Mouse (Mus musculus) left cerebral cortex, adult 8-10 months (tissue): ENCODE data around the gene AI854703. TPM values are rescaled to one million over a fixed set of nuclear protein-coding genes. Genes with fewer than 3 reads are reported as not detected.

Source experiments
- total RNA-seq, 4 experiments: library from RNA; stranded (reverse); gene quantifications; 2 replicates each; pipeline ENCODE4 v1.2.4; 2022

Gene AI854703
- total RNA-seq, 4 experiments from 2014 or later: 15.2 to 16.7 (median 16.1) TPM

Other genes starting within 250 kb of the AI854703 start
- 10 to 100 TPM; 42.8 to 63.6 (median 53.0) TPM for gene Krba1, start 231.2 kb upstream of the AI854703 start, total RNA-seq
- gene Zfp467, start 180.9 kb upstream of the AI854703 start, total RNA-seq: 10 to 100 TPM; 36.6 to 46.3 (median 38.6) TPM
- 1 to 10 TPM in 1 of 4 experiments, under 1 TPM in 3; 0.84 to 1.4 (median 0.90) TPM for gene Sspo, start 178.5 kb upstream of the AI854703 start, total RNA-seq
- gene Atp6v0e2, start 89.1 kb upstream of the AI854703 start, total RNA-seq: 100 to 1,000 TPM; 400 to 422 (median 415) TPM
- 10 to 100 TPM; 41.6 to 55.1 (median 46.4) TPM for gene Lrrc61, start 72.0 kb upstream of the AI854703 start, total RNA-seq
- gene Rarres2, start 54.0 kb upstream of the AI854703 start, total RNA-seq: 10 to 100 TPM; 16.1 to 17.3 (median 16.9) TPM
- not detected for gene Gm45021, start 37.2 kb upstream of the AI854703 start, total RNA-seq
- gene Repin1, start 32.9 kb upstream of the AI854703 start, total RNA-seq: 10 to 100 TPM; 62.2 to 67.3 (median 64.6) TPM
- 1 to 10 TPM in 1 of 4 experiments, not detected in 3; 1.6 TPM for gene Gm44965, start 32.8 kb upstream of the AI854703 start, total RNA-seq
- 1 to 10 TPM; 7.7 to 9.5 (median 7.8) TPM for gene Zfp775, start 24.7 kb upstream of the AI854703 start, total RNA-seq
- gene Gimap8, start 20.5 kb downstream of the AI854703 start, total RNA-seq: 1 to 10 TPM in 1 of 4 experiments, under 1 TPM in 3; 0.77 to 1.0 (median 0.83) TPM
- gene Gimap9, start 49.4 kb downstream of the AI854703 start, total RNA-seq: 1 to 10 TPM in 1 of 4 experiments, under 1 TPM in 3; 0.36 to 1.0 (median 0.45) TPM
- under 1 TPM in 3 of 4 experiments, not detected in 1; 0.41 to 0.56 (median 0.55) TPM for gene Gimap4, start 57.8 kb downstream of the AI854703 start, total RNA-seq
- gene Gimap6, start 81.5 kb downstream of the AI854703 start, total RNA-seq: 1 to 10 TPM; 3.1 to 4.3 (median 4.0) TPM
- 1 to 10 TPM in 1 of 4 experiments, not detected in 3; 2.3 TPM for gene Gm28053, start 91.8 kb downstream of the AI854703 start, total RNA-seq
- not detected for gene Gimap7, start 91.9 kb downstream of the AI854703 start, total RNA-seq
- gene Gimap1, start 112.3 kb downstream of the AI854703 start, total RNA-seq: 1 to 10 TPM; 1.6 to 2.8 (median 1.8) TPM
- gene Gimap5, start 119.4 kb downstream of the AI854703 start, total RNA-seq: 1 to 10 TPM in 1 of 4 experiments, under 1 TPM in 3; 0.32 to 1.2 (median 0.89) TPM
- not detected for gene Gimap3, start 144.1 kb downstream of the AI854703 start, total RNA-seq
- 10 to 100 TPM; 28.8 to 63.0 (median 40.9) TPM for gene Tmem176a, start 214.2 kb downstream of the AI854703 start, total RNA-seq
- 10 to 100 TPM; 48.3 to 96.9 (median 67.8) TPM for gene Tmem176b, start 214.7 kb downstream of the AI854703 start, total RNA-seq
- not detected for gene Aoc1, start 246.1 kb downstream of the AI854703 start, total RNA-seq